Mouse (Mus musculus) hindlimb bud, embryonic 11.5 days (tissue): ENCODE results near the gene Adrm1.

Source experiments
- DNase-seq: peaks from one replicate; pipeline ENCODE4 v3.0.0-alpha.2; 2012; ENCODE audit warnings: low read depth, low spot score; ENCODE audit errors: extremely low spot score

Adrm1 gene

GRCm38 (mm10) chr2:180184011-180184751, 12.9 kb downstream of the Adrm1 start:
- DNase-seq, result no peak

- no peak for DNase-seq
Measured at GRCm38 (mm10) chr2:180184752-180185109, 13.4 kb downstream of the Adrm1 start.

DNA sequence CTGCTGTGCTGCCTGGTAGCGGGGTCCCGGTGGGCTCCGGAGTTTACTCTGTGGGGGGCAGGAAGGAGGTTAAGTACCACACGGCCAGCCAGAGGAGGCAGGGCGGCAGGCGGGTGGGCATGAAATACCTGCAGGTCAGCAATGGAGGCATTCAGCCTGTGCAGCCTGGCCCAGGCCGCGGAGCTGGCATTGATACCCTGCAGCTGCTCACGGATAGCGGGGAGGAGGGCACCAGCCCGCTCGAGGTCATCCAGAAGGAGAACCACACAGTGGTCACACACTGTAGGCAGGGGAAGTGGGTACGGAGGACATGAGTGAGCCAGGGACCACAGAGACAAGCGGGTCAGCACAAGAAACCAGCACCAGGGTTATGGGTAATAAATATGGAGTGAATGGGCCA, 14.4 kb downstream of the Adrm1 start:
- DNase-seq, result no peak

DNA sequence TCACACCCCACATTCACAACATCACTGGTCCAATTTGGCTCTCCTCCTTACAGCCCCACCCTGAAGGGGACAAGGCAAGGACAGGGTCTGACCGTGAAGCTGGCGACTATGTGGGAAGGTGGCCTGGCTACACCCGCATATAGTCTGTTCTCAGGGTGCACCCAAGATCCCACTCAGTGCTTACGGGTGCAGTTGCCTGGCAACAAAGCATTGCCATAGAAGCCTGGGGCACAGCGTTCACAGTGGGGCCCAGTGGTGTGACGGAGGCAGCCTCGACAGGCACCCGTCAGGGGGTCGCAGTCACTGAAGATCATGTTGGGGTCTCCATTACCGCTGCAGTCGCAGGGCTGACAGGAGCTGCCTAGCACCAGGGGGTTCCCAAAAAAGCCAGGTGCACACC, 16.1 kb downstream of the Adrm1 start:
- DNase-seq, result no peak

- no peak for DNase-seq
Measured at GRCm38 (mm10) chr2:180196610-180197322, 25.5 kb downstream of the Adrm1 start.

GRCm38 (mm10) chr2:180197323-180198037, 26.2 kb downstream of the Adrm1 start:
- DNase-seq, result no peak

- DNase-seq, result no peak
Measured at GRCm38 (mm10) chr2:180198782-180199181, 27.5 kb downstream of the Adrm1 start.

- DNase-seq, result no peak
Measured at GRCm38 (mm10) chr2:180200681-180201080, 29.4 kb downstream of the Adrm1 start.

DNA sequence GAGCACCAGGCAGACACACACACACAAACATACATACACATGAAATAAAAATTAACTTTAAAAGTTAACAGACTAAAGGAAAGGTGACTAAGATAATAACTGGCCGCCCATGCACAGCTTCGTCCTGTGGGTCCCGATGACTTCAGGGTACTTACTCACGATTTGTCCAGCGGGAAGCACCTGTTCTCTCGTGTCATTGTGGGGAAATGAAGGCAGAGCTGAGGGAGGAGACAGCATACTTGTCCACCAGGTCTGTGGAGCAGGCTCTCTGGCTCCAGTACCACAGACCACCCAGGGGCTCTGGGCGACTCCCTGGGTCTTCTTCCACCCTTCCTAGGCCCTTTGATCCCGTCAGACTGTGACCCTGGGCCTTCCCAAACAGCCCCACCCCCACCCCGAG, 30.0 kb downstream of the Adrm1 start:
- DNase-seq, result no peak

DNA sequence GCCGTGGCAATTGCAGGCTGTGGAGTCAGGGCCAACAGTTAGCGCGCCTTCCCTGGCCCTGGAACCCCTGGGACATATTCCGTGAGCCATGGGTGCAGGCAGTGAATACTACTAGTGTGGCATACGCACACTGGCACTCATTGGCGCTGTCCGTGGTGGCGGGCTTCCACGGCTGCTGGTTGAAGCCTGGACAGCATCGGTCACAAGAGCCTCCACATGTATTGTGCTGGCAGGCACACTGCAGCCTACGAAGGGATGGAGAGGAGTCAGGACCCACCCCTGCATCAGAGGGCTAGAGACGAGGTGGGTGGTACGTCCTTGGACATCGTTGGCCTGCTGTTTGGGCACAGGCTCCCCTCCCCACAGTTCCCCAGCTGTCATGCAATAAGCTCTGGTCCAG, 31.0 kb downstream of the Adrm1 start:
- DNase-seq, result no peak

DNA sequence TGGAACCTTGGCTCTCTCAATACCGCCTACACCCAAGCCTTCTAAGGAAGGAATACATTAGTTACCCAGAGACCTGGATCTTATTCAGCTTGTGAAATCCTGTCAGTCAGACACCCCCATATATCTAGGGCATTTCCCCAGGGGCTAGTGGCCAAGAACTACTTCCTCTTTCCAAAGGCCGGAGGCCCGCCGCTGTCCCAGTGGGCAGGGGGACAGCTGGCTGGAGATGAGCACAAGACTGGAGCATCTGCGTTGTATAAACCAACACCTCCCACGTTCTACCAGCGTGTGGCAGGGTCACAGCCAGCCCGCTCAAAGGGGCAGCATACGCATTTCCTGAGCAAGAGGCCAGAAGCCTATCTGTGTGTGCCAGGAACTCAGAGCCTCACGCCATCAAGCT, 31.5 kb downstream of the Adrm1 start:
- no peak for DNase-seq

- no peak for DNase-seq
Measured at GRCm38 (mm10) chr2:180204501-180204900, 33.2 kb downstream of the Adrm1 start.

DNA sequence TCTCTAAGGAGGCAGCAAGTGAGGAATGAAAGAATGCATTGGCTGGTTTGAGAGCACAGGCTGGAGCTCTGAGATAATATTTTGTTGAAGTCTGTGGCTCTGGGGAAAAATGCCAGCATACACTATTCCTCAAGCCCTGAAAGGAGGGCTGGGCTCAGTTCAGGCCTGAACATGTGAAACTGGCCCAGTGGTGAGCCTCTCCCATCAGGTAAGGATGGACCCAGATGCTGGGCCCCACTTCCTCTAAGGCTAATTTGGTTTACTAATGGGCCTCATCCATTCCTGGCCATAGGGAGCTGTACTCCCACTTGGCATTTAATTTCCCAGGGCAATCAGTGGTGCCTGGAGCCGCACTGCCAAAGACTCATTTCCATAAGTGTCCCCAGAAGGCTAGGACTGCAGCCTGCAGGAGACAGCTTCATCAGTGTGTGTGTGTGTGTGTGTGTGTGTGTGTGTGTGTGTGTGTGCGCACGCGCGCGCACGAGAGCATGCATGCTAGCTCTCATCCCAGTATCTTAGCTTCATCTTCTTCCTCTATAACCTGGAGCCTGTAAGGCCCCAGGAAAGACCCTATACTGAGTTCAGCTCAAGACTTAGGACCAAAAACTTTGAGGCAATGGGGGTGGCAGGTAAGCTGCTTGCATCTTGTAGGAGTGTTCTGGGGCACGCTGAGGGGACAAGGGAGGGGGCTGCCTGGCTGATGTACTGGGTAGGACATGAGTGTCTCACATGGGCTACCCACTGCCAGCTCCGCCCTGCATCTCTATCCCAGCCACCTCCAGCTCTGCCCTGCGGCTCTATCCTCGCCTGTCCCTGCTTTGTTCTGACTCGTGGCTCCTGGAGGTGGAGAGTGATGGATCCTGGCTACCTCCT, 34.0 kb downstream of the Adrm1 start:
- DNase-seq, result no peak

- DNase-seq, result no peak
Measured at GRCm38 (mm10) chr2:180205956-180206280, 34.6 kb downstream of the Adrm1 start.

GRCm38 (mm10) chr2:180207840-180208239, 36.6 kb downstream of the Adrm1 start:
- DNase-seq, result no peak

DNA sequence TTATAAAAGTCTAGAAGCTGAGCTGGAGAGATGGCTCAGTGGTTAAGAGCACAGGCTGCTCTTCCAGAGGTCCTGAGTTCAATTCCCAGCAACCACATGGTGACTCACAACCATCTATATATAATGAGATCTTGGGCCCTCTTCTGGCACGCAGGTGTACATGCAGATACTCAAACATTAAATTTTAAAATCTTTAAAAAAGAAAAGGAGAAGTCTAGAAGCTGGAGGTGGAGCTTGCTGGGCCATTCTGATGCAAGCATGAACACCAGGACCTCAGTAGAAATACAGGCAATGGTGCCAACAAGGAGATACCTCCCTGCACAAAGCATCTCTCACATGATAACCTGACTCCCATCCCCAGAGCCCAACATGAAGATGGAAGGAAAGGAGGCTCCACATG, 37.7 kb downstream of the Adrm1 start:
- no peak for DNase-seq

GRCm38 (mm10) chr2:180212255-180212654, 41.0 kb downstream of the Adrm1 start:
- no peak for DNase-seq

- DNase-seq, result no peak
Measured at GRCm38 (mm10) chr2:180214352-180214978, 43.2 kb downstream of the Adrm1 start.

DNA sequence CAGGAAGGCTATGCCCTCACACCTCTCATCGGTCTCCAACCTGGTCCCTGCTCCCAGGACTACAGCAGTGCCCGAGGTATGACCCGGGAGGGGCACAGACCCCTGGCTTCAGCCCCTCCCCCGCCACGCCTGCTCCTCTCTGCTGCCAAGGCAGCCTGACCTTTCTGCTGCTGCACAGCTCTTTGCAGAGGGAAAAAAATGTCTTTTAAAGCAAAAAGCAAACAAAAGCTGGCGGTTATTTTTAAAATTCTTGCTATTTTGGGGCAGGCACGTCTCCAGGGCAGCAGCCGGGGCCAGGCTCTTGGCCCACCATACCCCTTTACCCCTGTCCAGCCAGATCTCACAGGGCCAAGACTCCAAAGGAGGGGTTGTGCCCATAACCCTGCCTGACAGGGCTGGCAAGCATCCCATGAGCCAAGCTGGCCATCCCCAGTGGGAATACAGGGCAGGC, 43.8 kb downstream of the Adrm1 start:
- no peak for DNase-seq

DNA sequence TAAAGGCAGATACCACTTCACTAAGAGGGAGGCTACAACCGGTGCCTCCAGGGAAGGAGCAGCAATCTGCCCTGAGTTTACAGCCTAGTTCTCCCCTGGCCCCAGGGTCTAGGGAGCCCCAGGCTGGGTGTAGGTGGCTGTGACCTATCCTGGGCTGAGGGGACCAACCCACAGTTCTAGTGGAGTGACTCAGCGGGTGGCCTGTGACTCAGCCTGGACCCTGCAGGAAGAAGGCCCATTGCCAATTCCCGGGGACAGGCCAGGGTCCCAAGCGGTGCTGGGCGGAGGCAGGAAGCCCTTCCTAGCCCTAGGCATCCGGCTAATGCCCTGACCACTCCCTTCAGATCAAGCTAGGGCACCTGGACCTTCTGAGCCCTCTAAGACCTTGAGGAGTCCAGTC, 44.7 kb downstream of the Adrm1 start:
- no peak for DNase-seq

GRCm38 (mm10) chr2:180216921-180217320, 45.6 kb downstream of the Adrm1 start:
- DNase-seq, result no peak
